Mouse (Mus musculus): ENCODE results near the gene Cbx5. TPM values are rescaled to one million over a fixed set of nuclear protein-coding genes. Genes with fewer than 3 reads are reported as not detected.
"Not testable (repeated sequence)": the region's sequence is repeated elsewhere in the genome, so short reads cannot be mapped to it uniquely, and the experiment has no call there.

Cbx5 gene
- polyA plus RNA-seq, 1 experiment from 2014 or later: 144 TPM

GRCm38 (mm10) chr15:103277949-103278348, 38.3 kb upstream of the Cbx5 start:
- DNase-seq: no peak
- no peak for TF ChIP-seq CTCF (IDR thresholded peaks at IDR 0.05; ENCODE audit: low read depth)
- no peak overlapping the region for H3K27ac ChIP-seq (ENCODE audit: low read depth)
- H3K9ac ChIP-seq: no peak overlapping the region
- H3K36me3 ChIP-seq (ENCODE audit: insufficient read depth): 0 out of 2 replicates have a peak, but pooled peaks cover 2% of the 10 kb centered on the region
- no peaks in the 10 kb centered on the region for H3K4me1 ChIP-seq (ENCODE audit: insufficient read depth)
- H3K4me2 ChIP-seq: no peak overlapping the region
- WGBS: 77% methylated on average over 7 of the region's 7 CpGs
- no peaks in the 10 kb centered on the region for H3K9me3 ChIP-seq (ENCODE audit: low read depth, low read length)
- no peaks in the 10 kb centered on the region for H3K27me3 ChIP-seq (ENCODE audit: insufficient read depth, low read length)
- no peak overlapping the region for H3K4me3 ChIP-seq (ENCODE audit: low read depth, low read length)
- no peak for ATAC-seq (ENCODE audit: insufficient read depth)

GRCm38 (mm10) chr15:103275943-103276342, 36.3 kb upstream of the Cbx5 start:
- H3K9me3 ChIP-seq (ENCODE audit: low read depth, low read length); H3K36me3 ChIP-seq (ENCODE audit: insufficient read depth); H3K4me2 ChIP-seq; H3K27me3 ChIP-seq (ENCODE audit: insufficient read depth, low read length); H3K27ac ChIP-seq (ENCODE audit: low read depth); H3K4me1 ChIP-seq (ENCODE audit: insufficient read depth); H3K9ac ChIP-seq; H3K4me3 ChIP-seq (ENCODE audit: low read depth, low read length); ATAC-seq (ENCODE audit: insufficient read depth); DNase-seq: not testable (repeated sequence)
- WGBS: 91% methylated on average over 3 of the region's 3 CpGs

- H3K9ac ChIP-seq: peak within 1 kb of the TSS; percentile 82
- under 1% methylated on average over 38 of the region's 38 CpGs for WGBS
- no peaks in the 10 kb centered on the region for H3K36me3 ChIP-seq (ENCODE audit: insufficient read depth)
- H3K27me3 ChIP-seq (ENCODE audit: insufficient read depth, low read length): no peaks in the 10 kb centered on the region
- peak within 1 kb of the TSS; percentile 40; the same call in 1 of the 2 replicates for H3K27ac ChIP-seq (ENCODE audit: low read depth)
- no peaks in the 10 kb centered on the region for H3K4me1 ChIP-seq (ENCODE audit: insufficient read depth)
- H3K4me2 ChIP-seq: peak within 1 kb of the TSS; percentile 71
- ATAC-seq (ENCODE audit: insufficient read depth): peak; percentile 100
- no peaks in the 10 kb centered on the region for H3K9me3 ChIP-seq (ENCODE audit: low read depth, low read length)
- TF ChIP-seq CTCF (IDR thresholded peaks at IDR 0.05; ENCODE audit: low read depth): peak; percentile 41
- peak; percentile 99 for DNase-seq
- H3K4me3 ChIP-seq (ENCODE audit: low read depth, low read length): peak within 1 kb of the TSS; percentile 77
Measured at GRCm38 (mm10) chr15:103272419-103273279, 33.0 kb upstream of the Cbx5 start, which contains the start of gene Copz1. TSS of gene Copz1 (plus strand) at chr15:103272714.

GRCm38 (mm10) chr15:103268903-103269302, 29.3 kb upstream of the Cbx5 start:
- no peak overlapping the region for H3K9ac ChIP-seq
- no peak for TF ChIP-seq CTCF (IDR thresholded peaks at IDR 0.05; ENCODE audit: low read depth)
- no peak overlapping the region for H3K4me2 ChIP-seq
- no peaks in the 10 kb centered on the region for H3K9me3 ChIP-seq (ENCODE audit: low read depth, low read length)
- no peaks in the 10 kb centered on the region for H3K36me3 ChIP-seq (ENCODE audit: insufficient read depth)
- WGBS: 79% methylated on average over 4 of the region's 4 CpGs
- H3K4me1 ChIP-seq (ENCODE audit: insufficient read depth): no peaks in the 10 kb centered on the region
- no peak for ATAC-seq (ENCODE audit: insufficient read depth)
- no peak for DNase-seq
- H3K27ac ChIP-seq (ENCODE audit: low read depth): no peak overlapping the region
- H3K4me3 ChIP-seq (ENCODE audit: low read depth, low read length): no peak overlapping the region
- H3K27me3 ChIP-seq (ENCODE audit: insufficient read depth, low read length): no peaks in the 10 kb centered on the region

GRCm38 (mm10) chr15:103264794-103265193, 25.2 kb upstream of the Cbx5 start:
- Histone ChIP-seq H3K9ac (no peak overlapping the region), H3K27ac (ENCODE audit: low read depth) (no peak overlapping the region), H3K27me3 (ENCODE audit: insufficient read depth, low read length) (no peaks in the 10 kb centered on the region), H3K4me1 (ENCODE audit: insufficient read depth) (no peaks in the 10 kb centered on the region), H3K4me3 (ENCODE audit: low read depth, low read length) (no peak overlapping the region), H3K4me2 (no peak overlapping the region), H3K9me3 (ENCODE audit: low read depth, low read length) (no peaks in the 10 kb centered on the region), H3K36me3 (ENCODE audit: insufficient read depth) (no peaks in the 10 kb centered on the region)
- TF ChIP-seq CTCF (IDR thresholded peaks at IDR 0.05; ENCODE audit: low read depth): no peak
- no peak for DNase-seq
- 84% methylated on average over 2 of the region's 2 CpGs for WGBS
- no peak for ATAC-seq (ENCODE audit: insufficient read depth)

GRCm38 (mm10) chr15:103259989-103260388, 20.4 kb upstream of the Cbx5 start:
- H3K27ac ChIP-seq (ENCODE audit: low read depth): no peak overlapping the region
- no peaks in the 10 kb centered on the region for H3K9me3 ChIP-seq (ENCODE audit: low read depth, low read length)
- no peak for TF ChIP-seq CTCF (IDR thresholded peaks at IDR 0.05; ENCODE audit: low read depth)
- H3K27me3 ChIP-seq (ENCODE audit: insufficient read depth, low read length): no peaks in the 10 kb centered on the region
- ATAC-seq (ENCODE audit: insufficient read depth) (no peak), DNase-seq (peak; percentile 42)
- peaks cover 8% of the 10 kb centered on the region; the same call in 1 of the 2 replicates for H3K4me1 ChIP-seq (ENCODE audit: insufficient read depth)
- H3K4me2 ChIP-seq: no peak overlapping the region
- H3K9ac ChIP-seq: no peak overlapping the region
- no peaks in the 10 kb centered on the region for H3K36me3 ChIP-seq (ENCODE audit: insufficient read depth)
- no peak overlapping the region for H3K4me3 ChIP-seq (ENCODE audit: low read depth, low read length)
- WGBS: 39% methylated on average over 1 of the region's 1 CpGs

- Histone ChIP-seq H3K27me3 (ENCODE audit: insufficient read depth, low read length) (no peaks in the 10 kb centered on the region), H3K36me3 (ENCODE audit: insufficient read depth) (no peaks in the 10 kb centered on the region), H3K4me3 (ENCODE audit: low read depth, low read length) (no peak overlapping the region), H3K9ac (no peak overlapping the region), H3K9me3 (ENCODE audit: low read depth, low read length) (no peaks in the 10 kb centered on the region), H3K4me1 (ENCODE audit: insufficient read depth) (peaks cover 14% of the 10 kb centered on the region; the same call in 1 of the 2 replicates), H3K27ac (ENCODE audit: low read depth) (no peak overlapping the region), H3K4me2 (no peak overlapping the region)
- DNase-seq: no peak
- WGBS: 89% methylated on average over 5 of the region's 5 CpGs
- no peak for ATAC-seq (ENCODE audit: insufficient read depth)
- no peak for TF ChIP-seq CTCF (IDR thresholded peaks at IDR 0.05; ENCODE audit: low read depth)
Measured at GRCm38 (mm10) chr15:103259162-103259561, 19.5 kb upstream of the Cbx5 start.
